ENCODE assay signal across 14 mouse cellular contexts in genomic region chr8:73178434-73178833, GRCm38 (mm10).
DNase-seq lines count a peak whose midpoint lies in the region; TF ChIP-seq lines count a peak whose summit lies in the region.
"Had no signal": no experiment of that assay in that cellular context is flagged by ENCODE, and none has a peak within 500 bp of the region (broad histone marks: within the 10 kb centered on the region; RNA-seq: fewer than 3 reads in every experiment).

No protein-coding gene starts in this region.

- H3K27me3 ChIP-seq in kidney, adult 2 months (replicated peaks; ENCODE audit: control insufficient read depth, insufficient read depth, low read length) = no peaks in the 10 kb centered on the region
- H3K27me3 ChIP-seq: limb, embryonic 15.5 days; neural tube, embryonic 15.5 days had no signal

- WGBS in kidney, adult 2 months = 56% methylated on average over 1 of the region's 1 CpGs

- H3K4me1 ChIP-seq in kidney, adult 2 months (ENCODE audit: control insufficient read depth, insufficient read depth, low read length) = no peaks in the 10 kb centered on the region
- H3K4me1 ChIP-seq: forebrain, embryonic 10.5 days; neural tube, embryonic 15.5 days had no signal

- DNase-seq in embryo, embryonic 11.5 days (ENCODE audit: low read depth, low spot score) = peak; percentile 2
- DNase-seq in embryo, embryonic 10.5 days (ENCODE audit: low spot score) = no peak
- DNase-seq in kidney, adult 2 months = no peak
- no peak for DNase-seq in kidney, postnatal 25 days
- DNase-seq in right cerebral cortex, postnatal 25 days = peak; percentile 34
- no peak for DNase-seq in right cerebral cortex, postnatal 4 days
- DNase-seq in yolk sac, embryonic 10.5 days (ENCODE audit: low spot score) = peak; percentile 10
- DNase-seq in cerebellum, adult 11 months = no peak
- DNase-seq: B cell, adult 2 months; kidney, adult 8-10 months; midbrain, embryonic 14.5 days had no signal

- H3K27ac ChIP-seq in kidney, adult 2 months (ENCODE audit: insufficient read depth, low read depth, low read length) = peak overlapping the region; percentile 20; the same call in 1 of the 2 replicates
- H3K27ac ChIP-seq: forebrain, embryonic 10.5 days; limb, embryonic 15.5 days; neural tube, embryonic 15.5 days had no signal

- no peak for TF ChIP-seq CTCF in kidney, adult 2 months (conservative IDR thresholded peaks at IDR 0.05; ENCODE audit: insufficient read depth, insufficient read length, low read depth, low read length)

- H3K36me3 ChIP-seq in kidney, adult 2 months (ENCODE audit: control insufficient read depth, insufficient read depth, low read length) = no peaks in the 10 kb centered on the region
- H3K36me3 ChIP-seq: forebrain, embryonic 10.5 days; limb, embryonic 15.5 days; neural tube, embryonic 15.5 days had no signal

- H3K4me3 ChIP-seq in kidney, adult 2 months (ENCODE audit: insufficient read depth, low read depth, low read length) = no peak overlapping the region
- H3K4me3 ChIP-seq: forebrain, embryonic 10.5 days; limb, embryonic 15.5 days; neural tube, embryonic 15.5 days had no signal

- no peak for TF ChIP-seq POLR2A in kidney, adult 2 months (IDR thresholded peaks at IDR 0.05; ENCODE audit: low read depth, low read length)

Comparison
In these comparisons a context has a peak if more than half of its experiments do, and no peak if none do; other contexts are left out.
1. DNase-seq: peak in embryo, embryonic 11.5 days (single experiment), right cerebral cortex, postnatal 25 days (single experiment) and yolk sac, embryonic 10.5 days (single experiment); none in embryo, embryonic 10.5 days (single experiment), kidney, adult 2 months (single experiment), kidney, postnatal 25 days (0 of 2), right cerebral cortex, postnatal 4 days (single experiment) and cerebellum, adult 11 months (single experiment).